Mouse (Mus musculus): ENCODE results near the gene Msl1.

Gene Msl1

DNA sequence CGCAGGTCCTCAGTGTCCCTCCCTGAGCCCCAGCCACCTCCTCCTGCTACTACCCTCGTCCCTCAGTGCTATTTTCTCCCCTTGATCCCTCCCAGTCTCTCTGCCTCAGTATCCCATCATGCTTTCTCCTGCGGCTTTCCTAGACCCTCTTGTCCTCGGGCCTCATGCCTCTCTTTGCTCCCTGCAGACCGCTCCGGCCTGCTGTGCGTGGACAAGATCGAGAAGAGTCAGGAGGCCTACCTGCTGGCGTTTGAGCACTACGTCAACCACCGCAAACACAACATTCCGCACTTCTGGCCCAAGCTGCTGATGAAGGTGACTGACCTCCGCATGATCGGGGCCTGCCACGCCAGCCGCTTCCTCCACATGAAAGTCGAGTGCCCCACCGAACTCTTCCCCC lies 31.2 kb upstream of the Msl1 start:
- DNase-seq (ENCODE audit: extremely low read depth, low read depth): no peak

DNA sequence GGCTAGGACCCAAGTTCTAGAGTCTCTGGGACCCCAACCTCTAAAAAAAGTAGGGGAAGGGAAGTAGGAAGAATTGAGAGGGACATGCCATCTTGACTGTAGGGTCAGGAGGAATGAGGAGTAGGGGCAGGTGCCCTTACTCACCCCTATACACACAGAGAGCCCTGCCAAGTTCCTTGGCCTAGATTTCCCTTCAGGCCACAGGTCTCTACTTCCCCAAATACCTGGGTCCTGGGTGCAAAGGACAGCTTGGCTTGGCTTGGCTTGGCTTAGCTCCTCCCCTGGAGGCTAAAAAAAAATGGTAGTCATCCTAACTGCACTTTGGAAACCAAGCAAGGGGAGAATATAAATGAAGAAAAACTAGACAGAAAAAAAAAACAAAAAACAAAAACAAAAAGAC lies 30.6 kb upstream of the Msl1 start:
- no peak for DNase-seq (ENCODE audit: extremely low read depth, low read depth)

DNA sequence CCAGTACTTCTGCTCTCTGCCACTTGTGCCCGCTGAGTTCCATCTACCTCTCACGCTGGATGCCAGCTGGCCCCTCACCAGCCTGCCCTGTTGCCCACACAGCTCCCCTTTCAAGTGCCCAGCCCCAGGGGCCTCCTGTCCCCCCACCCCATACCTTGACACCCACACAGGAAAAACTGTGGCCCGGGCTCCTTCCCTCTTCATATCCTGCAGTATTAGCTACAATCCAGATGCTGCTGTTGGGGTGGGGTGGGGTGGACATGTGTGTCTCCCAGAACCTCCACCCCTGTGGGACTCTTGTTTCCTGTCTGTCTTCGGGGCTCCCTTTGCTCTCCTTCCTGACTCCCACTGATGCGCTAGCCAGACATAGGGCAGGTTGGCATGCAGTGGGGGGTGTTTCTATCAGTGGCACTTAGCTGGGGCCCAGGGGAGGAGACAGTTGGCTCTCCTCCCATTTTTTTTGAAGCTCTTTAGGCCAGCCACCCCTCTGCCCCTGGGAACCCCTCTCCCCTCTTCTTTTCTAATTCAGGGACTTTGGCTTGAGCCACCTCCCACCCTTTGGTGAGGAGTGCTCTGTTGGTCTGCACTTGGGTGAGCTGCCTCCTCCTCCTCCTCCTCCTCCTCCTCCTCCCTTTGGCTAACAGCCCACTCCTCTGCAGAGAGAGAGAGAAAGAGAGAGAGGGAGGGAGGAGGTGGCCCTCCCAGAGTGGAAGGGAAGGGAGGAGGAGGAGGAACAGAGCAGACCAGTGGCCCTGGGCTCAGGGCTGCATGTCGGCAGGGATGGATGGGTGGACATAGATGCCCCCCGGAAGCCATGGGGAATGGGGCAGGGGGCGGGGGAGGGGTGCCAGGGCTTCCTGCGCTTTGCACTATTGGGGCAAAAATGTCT lies 29.7 kb upstream of the Msl1 start:
- no peak for DNase-seq (ENCODE audit: extremely low read depth, low read depth)

DNA sequence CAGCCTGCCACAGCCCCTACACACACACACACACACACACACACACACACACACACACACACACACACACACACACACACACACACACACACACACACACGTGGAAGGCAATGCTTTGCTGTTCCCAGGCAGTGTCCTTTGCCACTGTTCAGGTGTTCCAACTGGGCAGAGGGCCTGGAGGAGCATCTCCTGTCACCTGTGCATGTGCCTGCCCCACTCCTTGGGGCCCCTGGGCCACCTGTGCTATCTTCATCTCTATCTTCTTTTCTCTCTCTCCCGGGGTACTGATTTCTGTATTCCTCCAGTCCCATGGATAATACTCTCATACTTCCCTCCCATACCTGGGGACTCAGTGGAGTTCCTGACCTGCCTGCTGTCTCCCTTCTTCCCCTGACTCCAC lies 29.0 kb upstream of the Msl1 start:
- no peak for DNase-seq (ENCODE audit: extremely low read depth, low read depth)

DNA sequence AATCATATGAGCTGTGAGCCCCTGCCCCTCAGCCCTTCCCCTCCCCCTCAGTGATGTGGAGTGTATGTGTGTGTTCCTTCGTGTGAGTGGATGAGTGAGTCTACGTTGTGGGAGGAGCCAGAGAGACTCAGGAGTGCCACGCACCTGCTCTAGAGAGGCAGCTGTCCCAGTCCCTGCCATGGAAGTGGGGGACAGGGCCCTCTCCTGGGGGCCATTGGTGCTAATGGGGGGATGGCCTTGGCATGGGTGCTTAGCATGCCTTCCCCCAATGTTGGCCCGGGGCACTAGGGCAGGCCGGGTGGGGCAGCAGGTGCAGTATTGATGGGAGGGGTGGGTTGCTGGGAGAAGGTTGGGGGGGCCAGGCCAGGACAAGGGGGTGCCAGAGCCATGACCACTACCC lies 28.5 kb upstream of the Msl1 start:
- DNase-seq (ENCODE audit: extremely low read depth, low read depth): no peak

DNA sequence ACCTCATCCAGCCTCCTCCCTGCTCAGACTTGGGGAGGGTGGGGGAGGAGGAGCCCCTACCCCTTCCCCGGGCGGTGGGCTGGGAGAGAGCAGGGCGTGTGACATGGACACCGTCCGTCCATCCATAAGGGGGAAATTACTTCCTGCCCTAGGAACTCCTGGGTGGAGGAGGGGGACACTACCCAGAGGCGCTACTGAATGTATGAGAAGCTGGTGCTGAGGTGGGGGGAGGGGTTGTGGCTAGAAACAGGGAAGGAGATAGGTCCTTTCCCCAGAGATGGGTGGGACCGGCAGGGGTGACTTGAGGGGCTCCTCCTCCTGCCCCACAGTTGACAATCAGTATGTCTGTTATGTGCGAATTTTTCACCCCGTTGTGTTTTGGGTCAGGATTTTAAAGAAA lies 28.0 kb upstream of the Msl1 start:
- DNase-seq (ENCODE audit: extremely low read depth, low read depth): peak; percentile 74

DNA sequence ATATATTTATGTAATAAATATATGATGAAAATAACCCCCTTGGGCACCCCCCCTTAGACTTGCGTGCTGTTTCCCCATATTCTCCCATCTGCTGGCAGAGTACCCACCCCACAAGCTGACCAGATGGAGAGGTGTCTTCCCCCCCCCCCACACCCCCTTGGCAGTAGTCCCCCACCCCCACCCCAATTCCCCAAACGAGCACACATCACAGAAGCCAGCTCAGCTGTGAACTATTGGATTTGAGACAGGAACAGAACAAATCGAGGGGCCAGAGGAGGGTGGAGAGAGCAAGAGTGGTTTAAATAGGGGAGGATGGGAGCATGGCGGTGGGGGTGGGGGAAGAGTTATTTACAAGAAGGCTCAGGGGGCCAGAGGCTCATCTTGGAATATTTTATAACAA lies 27.6 kb upstream of the Msl1 start:
- DNase-seq (ENCODE audit: extremely low read depth, low read depth): no peak

DNA sequence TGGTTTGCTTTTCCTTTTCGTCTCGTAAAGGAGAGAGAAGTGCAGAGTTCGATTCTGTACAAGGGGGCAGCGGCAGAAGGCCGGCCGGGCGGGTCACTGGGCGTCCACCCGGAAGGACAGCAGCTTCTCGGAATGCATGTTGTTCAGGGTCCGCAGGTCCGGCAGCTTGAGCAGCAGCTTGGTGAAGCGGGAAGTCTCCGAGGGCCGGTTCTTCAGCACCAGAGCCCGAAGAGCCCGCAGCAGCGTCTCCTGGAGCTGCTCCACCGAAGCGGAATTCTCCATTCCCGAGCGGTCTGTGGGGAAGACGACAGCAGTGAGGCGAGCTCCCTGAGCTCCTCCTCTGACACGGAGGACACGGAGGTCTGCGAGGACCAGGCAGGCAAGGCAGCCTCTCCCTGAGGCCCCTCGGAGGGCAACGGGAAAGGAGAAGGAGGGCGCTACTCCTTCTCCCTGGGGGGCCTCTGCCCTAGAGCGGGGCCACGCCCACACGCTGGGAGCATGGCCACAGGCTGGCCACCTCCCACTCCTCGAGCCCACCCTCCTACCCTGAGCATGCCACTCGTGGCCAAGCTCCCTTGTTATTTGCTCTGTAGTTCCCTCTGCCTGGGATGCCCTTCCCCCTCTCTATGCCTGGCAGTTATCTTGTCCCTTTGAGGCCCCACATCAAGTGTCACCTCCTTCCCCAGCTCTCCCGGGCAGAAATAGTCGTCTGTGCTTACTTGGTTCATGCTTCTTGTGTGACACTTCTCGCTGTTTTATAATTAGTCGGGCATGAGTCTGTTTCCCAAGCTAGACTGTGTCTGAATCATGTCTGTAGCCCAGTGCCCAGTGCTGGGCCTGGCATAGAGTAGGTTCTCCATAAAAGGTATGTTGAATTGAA lies 26.9 kb upstream of the Msl1 start:
- no peak for DNase-seq (ENCODE audit: extremely low read depth, low read depth)

DNA sequence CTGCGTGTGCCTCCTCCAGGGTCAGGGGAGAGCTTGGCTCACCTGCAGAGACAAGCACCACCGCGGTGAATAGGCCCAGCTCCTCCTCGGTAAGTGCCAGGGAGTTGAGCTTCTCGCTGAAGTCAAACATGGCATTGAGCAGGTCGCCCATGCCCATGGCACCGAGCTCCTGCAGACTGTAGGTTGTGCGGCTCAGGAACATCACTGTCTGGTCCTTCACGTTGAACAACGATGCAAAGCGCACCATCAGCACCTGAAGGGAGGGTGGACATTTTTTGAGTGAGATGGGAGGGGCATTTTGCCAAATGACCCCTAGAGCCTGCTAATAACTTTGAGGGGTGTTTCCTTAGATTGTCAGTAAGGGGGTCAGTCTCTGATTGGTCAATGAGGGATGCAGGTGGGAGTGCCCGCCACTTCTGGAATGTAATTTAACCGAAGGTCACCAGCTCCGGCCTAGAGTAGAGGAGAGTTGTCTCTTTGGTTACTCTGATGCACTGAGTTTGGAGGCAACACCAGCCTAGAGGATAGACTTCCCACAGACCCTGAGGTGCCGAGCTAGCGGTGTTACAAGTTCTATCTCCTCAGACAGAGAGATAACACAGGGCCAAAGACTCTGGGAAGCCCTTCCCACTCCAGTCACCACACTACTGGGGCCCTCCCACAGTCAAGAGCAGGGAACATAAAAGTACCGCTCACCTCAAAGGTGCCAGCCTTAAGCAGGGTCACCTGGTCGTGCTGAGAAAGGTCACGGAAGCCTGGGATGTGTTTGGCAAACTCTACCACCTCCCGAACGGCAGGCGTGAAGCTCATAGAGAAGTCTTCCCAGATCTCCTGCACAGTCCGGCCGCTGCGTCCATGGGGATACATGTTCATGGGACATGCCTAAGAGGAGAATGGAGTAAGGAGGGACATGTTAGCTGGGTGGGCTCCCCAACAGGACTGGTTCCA lies 26.0 kb upstream of the Msl1 start:
- no peak for DNase-seq (ENCODE audit: extremely low read depth, low read depth)

DNA sequence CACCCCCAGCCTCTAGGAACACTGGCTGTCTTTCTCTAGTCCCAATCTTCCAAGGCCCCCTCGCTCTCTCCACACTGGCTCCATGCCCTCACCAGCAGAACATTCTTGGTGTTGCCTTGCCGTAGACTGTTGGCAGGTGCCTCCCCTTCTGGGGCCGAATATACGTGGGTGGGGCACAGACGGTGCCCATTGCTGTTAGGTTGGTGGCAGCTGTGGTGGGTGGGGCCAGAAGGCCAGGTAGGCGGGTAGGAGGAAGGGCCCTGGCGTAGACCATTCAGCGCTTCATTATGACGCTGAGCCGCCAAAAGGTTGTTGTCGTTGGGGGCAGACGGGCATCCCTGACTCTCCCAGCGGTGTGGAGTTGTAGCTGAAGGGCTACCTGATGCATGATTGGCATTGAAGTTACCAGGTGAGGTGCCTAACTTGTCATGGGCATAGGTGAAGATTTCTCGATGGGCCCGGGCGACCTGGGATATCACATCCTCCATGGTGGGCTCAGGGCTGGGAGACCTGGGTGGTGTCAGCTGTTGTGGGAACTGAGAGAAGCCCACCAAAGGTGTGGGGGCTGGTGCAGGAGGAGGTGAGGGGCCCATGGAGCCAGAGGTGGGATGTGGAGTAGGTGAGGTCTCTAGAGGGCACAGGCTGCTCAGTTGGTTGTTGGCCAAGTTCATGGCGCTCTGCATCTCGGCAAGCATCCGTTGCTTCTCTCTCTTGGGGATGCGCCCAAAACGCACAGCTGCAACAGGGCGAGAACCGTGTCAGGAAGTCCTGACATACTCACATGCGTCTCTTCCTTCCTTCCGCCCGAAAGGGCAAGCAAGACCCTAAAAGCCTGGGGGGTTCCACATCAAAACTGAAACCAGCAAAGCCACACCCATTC lies 25.0 kb upstream of the Msl1 start:
- no peak for DNase-seq (ENCODE audit: extremely low read depth, low read depth)

DNA sequence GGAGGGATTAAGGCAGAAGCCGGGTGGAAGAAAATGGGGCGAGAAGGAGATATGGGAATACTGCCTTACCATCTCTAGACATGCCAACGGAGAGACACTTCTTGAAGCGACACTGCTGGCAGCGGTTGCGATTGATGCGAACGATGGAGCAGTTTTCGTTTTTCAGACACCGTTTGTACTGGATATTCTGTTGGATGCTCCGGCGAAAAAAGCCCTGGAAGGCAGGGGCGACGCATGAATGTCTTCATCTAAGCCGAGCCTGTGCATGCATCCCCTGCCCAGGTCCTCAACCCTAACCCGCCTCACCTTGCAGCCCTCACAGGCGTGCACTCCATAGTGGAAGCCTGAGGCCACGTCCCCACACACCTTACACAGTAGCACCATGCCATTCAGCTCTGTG lies 24.2 kb upstream of the Msl1 start:
- DNase-seq (ENCODE audit: extremely low read depth, low read depth): no peak

DNA sequence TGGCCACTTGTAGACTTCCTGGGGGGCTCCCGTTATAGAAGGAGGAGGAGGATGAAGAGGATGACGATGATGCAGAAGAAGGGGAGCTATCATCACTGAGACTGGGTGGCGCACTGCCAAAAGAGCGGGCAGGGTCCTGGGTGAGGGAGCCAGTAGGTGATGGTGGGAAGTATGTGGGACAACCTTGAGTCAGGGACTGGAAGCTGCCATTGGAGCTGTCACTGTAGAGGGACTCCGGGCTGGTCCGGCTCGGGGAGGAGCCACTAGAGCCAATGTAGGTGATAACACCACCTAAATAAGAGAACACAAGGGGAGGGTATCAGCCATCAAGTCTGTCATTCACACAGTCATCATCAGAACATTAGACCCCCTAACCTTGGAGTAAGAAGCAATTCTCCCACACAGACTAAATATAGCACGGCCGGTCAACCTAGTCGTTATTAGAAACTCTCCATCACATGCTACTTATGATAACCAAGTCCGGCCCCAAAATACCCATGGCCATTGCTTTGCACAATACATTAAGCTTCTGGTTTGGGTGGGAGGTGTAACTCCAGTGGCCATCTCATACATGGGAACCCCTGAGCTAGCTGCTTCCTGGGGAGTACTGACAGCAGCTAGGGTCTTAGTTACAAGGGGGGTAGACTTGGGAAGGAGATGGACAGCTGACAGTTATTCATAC lies 23.3 kb upstream of the Msl1 start:
- DNase-seq (ENCODE audit: extremely low read depth, low read depth): no peak

DNA sequence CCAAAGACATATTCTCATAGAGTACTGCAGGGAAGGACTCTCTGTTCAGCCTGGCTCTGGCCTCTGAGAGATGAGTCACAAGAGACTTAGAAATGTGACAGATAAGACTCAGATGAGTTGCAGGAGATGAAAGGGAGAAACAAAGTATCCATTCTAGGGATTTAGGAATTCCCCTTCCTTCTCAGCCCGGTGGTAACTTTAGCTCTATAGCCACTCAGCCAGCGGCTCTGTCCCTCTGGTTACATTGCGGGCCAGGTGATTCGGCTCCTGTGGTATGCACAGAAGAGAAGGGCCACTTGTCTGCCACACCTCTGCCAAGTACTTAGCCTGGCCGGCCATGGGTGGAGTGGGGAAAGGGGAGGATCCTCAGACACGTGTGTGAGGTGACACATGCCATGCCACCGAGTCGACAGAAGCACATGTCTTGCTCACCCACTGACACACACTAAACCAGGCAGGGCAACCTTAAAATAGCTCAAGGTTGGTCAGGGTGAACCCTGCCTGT lies 22.6 kb upstream of the Msl1 start:
- DNase-seq (ENCODE audit: extremely low read depth, low read depth): no peak

DNA sequence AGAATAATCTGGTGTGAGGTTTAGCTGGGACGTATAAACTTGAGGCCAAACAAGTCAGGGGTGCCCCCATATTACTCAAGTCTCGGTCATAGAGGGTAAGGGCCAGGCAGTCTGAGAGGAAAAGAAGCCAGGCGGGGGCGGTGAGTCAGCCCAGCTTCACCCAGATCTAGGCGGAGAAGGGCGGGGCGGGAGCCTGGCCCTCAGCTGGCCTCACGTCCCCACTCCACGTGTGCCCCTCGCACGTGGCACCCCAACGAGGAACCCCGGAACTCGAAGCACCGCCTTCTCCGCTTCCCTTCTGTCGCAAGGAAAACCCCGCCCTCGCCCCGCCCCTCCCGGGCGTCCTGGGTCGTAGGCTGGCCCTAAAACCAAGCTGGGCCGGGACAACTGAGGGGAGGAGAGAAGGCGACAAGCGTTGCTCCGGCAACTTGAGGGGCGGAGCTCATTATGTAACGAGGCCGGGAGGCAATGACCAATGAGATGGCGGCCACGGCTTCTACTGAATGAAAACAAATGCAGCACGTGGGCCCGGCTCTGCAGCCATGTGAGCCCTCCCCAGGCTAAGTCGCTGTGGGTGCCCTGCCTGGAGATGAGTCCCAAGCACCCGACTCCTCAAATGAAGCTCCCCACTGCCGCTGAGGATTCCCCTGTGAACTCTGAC lies 21.6 kb upstream of the Msl1 start:
- DNase-seq (ENCODE audit: extremely low read depth, low read depth): peak; percentile 96

DNA sequence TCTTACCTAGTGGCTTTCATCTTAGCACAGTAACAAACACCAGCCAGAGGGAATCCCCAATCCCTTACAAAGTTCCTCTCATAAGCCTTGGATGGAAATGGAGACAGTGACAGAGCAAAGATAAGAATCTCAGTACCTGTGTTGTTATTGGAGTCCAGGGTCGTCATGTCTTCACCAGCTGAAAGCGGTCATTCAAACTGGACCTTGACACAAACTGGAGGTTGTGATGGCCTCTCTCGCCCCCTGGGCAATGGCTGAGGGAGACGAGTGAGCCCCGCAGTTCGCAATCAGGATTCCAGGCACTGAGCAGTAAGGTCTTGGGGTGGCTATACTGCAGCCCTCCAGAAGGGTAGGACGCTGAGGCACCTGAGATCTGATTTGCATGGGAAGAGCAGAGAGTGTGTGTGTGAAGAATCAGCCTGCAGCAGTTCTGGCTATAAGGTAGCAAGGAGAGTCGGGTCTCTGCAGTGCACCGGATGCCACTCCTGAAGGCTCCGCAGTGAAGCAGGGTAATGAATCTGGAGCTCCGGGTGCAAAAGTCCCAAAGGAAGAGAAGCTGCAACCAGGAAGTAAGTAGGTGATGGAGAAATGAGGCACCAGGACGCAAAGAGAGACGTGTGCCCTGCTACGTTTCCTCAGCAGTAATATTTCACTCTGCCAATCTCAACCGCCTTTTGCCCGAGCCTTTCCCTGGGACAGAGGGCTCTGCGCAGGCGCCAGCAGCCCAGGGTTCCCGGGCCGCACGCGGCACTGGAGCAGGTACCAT lies 20.6 kb upstream of the Msl1 start, which contains the start of gene Nr1d1:
Gene Nr1d1 (minus strand): TSS at position 752 of the 766 bp plus-strand sequence.
- DNase-seq (ENCODE audit: extremely low read depth, low read depth): no peak

DNA sequence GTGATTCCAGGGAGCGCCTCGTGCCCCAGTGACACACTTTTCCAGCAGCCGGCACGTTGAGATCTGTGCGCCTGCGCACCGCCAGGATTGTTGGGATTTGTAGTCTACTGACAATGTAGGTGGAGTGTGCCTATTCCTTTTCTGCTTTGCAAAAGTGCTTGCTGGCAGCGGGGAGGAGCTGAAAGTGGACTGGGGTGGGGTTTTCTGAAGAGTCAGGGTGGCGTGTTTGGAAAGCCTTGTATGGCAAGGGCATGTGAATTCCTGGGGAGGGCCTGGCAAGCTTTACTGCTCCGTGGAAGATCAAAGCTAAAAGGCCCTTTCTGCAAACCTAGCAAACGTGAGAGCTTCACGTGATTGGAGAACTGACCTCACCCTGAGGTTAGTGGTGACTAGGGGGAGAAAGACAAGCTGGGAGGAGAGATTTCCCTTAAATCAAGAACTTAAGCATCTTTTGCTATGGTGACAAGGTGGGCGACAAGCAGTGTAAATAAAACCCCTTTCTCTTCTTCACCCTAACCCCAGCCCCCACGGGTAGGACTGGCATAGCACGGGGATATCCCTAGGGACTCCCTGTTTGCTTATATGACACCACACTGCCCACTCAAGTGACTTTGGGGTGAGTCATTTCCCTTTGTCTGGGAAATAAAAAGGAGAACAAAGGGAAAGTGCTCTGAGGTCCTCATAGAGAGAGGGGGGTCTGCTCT lies 19.8 kb upstream of the Msl1 start:
- peak; percentile 95 for DNase-seq (ENCODE audit: extremely low read depth, low read depth)

DNA sequence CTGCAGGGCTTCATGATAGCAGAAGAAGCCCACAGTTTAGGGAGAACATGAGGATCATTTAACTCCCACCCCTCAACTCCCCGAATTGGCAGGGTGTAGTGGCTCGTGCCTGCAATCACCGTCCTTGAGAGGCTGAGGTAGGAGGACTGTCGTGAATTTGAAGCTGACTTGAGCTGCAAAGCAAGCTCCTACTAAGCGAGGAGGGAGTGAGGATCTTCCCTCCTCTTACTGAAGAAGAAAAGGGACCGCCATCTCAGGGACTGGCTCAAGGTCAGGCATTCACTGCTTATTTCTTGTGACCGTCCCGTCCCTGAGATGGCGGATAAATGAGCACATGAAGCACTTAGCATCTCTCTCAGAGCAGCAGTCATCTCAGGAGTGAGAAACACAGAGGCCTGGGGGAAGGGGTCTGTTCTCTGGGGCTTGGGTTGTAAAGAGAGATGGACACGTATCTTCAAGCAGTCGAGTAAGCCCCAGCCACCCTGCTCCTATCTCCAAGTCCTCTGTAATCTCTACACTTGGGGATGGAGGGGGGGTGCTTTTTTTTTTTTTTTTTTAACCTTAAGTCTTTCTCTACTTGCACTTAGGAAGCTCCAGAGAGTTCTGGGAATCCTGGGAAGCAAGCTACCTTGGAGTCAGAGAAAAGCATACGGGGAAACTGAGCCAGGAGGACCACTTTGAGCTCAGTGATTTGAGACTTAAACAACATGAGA lies 19.1 kb upstream of the Msl1 start:
- DNase-seq (ENCODE audit: extremely low read depth, low read depth): no peak

All from MEL-GATA-1-ER (cell line).